Mouse (Mus musculus) embryonic facial prominence, embryonic 11.5 days (tissue): Measurements from ENCODE around the gene Foxp4. TPM values are rescaled to one million over a fixed set of nuclear protein-coding genes. Genes with fewer than 3 reads are reported as not detected.
A peak's percentile ranks its signal among the peaks of the same experiment; 100 is the strongest.

Experiments used
- ATAC-seq: fragments of 200-750 bp; cut with Nextera tagmentation; replicated peaks from 2 replicates; pipeline ENCODE4 v1.8.0; 2017; ENCODE audit warnings: low read depth; ENCODE audit not compliant: insufficient number of reproducible peaks, low FRiP score, low TSS enrichment
- DNase-seq: peaks from one replicate; pipeline ENCODE4 v3.0.0-alpha.2; 2015; ENCODE audit warnings: low spot score
- H3K27ac ChIP-seq: fragments of 300-500 bp; sonication (generic); replicated peaks from 2 replicates; pipeline ENCODE4 v1.5.1; 2014; ENCODE audit warnings: mild to moderate bottlenecking, low read depth, low read length, control low read depth
- H3K27me3 ChIP-seq: fragments of 300-500 bp; sonication (generic); 2 replicates; pipeline ENCODE4 v1.6.1; 2014; ENCODE audit warnings: mild to moderate bottlenecking, low read length, moderate library complexity, mixed read lengths; ENCODE audit not compliant: control insufficient read depth, insufficient read depth
- H3K36me3 ChIP-seq: fragments of 300-500 bp; sonication (generic); replicated peaks from 2 replicates; pipeline ENCODE4 v1.6.1; 2014; ENCODE audit warnings: low read depth, mild to moderate bottlenecking, low read length, moderate library complexity, mixed read lengths; ENCODE audit not compliant: control insufficient read depth, insufficient read depth
- H3K4me1 ChIP-seq: fragments of 300-500 bp; sonication (generic); 2 replicates; pipeline ENCODE4 v1.6.1; 2014; ENCODE audit warnings: low read length, mixed read lengths; ENCODE audit not compliant: control insufficient read depth, insufficient read depth
- H3K4me2 ChIP-seq: fragments of 300-500 bp; sonication (generic); 2 replicates; pipeline ENCODE4 v1.6.1; 2014; ENCODE audit warnings: low read depth, mild to moderate bottlenecking, control low read depth, low read length, moderate library complexity
- H3K4me3 ChIP-seq: fragments of 300-500 bp; sonication (generic); 2 replicates; pipeline ENCODE4 v1.5.1; 2014; ENCODE audit warnings: low read depth, low read length, control low read depth
- H3K9ac ChIP-seq: fragments of 300-500 bp; sonication (generic); replicated peaks from 2 replicates; pipeline ENCODE4 v1.6.1; 2014; ENCODE audit warnings: mild to moderate bottlenecking, control low read depth, low read length
- H3K9me3 ChIP-seq: fragments of 300-500 bp; sonication (generic); replicated peaks from 2 replicates; pipeline ENCODE4 v1.6.1; 2016; ENCODE audit warnings: mild to moderate bottlenecking, low read length, inconsistent platforms, mixed read lengths; ENCODE audit not compliant: control insufficient read depth
- WGBS: fragments of 180-500 bp; shearing (Covaris S2); extraction: QIAGEN DNeasy Blood & Tissue Kit; methylation state at CpG from one replicate; pipeline ENCODE4 v1.1.7; 2014; 5-methylcytosine and 5-hydroxymethylcytosine counted together
- polyA plus RNA-seq: library from polyadenylated mRNA; unstranded; fragments of >200 nt; fragmentation: Nextera tagmentation; extraction: Ambion mirVana; gene quantifications from 2 replicates; pipeline ENCODE4 v1.2.1, GENCODE M21; 2014

The Foxp4 gene
- polyA plus RNA-seq, 1 experiment from 2014 or later, result 29.0 TPM

DNA sequence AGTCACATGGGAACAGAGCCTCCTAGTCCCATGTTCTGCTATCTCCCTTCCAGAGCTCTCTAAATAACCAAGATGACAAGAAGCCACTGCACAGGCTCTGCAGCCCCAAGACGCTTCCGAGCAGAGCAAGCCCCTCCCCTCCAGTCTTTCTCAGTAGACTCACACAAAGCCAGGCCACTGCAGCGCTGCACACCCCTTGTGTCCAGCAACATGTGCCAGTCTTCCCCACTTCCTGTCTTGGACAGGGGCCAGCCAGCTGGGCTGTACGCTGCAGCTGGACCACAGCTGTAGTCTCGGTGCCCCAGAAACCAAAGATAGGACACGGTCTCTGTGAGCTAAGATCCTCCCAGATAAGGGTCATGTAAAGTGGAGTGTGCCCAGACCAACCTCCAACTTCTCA is 86.6 kb downstream of the Foxp4 start:
- H3K27ac ChIP-seq, result no peak overlapping the region
- no peak overlapping the region for H3K9ac ChIP-seq
- no peak for ATAC-seq
- H3K4me1 ChIP-seq, result peaks cover 3% of the 10 kb centered on the region; the same call in 1 of the 2 replicates
- H3K4me2 ChIP-seq, result no peak overlapping the region
- H3K4me3 ChIP-seq, result no peak overlapping the region
- H3K9me3 ChIP-seq, result no peaks in the 10 kb centered on the region
- WGBS, result 51% methylated on average over 6 of the region's 6 CpGs
- no peaks in the 10 kb centered on the region for H3K36me3 ChIP-seq
- H3K27me3 ChIP-seq, result peaks cover 3% of the 10 kb centered on the region
- no peak for DNase-seq

DNA sequence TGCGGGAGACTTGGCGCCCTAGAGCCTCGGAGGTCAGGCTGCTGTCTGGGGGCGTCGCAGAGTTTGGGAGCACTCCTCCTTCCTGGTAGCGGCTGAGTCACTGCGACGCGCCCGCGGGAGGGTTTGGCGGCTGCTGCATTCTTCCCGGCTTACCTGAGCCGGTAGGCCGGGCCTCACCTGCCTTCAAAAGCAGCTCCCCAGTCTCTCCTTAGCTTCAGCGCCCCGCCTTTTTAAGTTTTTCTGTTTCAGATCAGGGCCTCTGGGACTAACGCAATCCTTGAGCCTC is 90.0 kb downstream of the Foxp4 start, which contains the start of gene Mdfi:
Mdfi (minus strand) TSS at position 210 of the 286 bp plus-strand sequence.
- Histone ChIP-seq H3K9ac (peak within 1 kb of the TSS; percentile 53), H3K27me3 (peaks cover 3% of the 10 kb centered on the region), H3K36me3 (no peaks in the 10 kb centered on the region; the same call in 1 of the 2 replicates), H3K4me3 (peak within 1 kb of the TSS; percentile 94), H3K4me2 (peak within 1 kb of the TSS; percentile 85), H3K4me1 (peaks cover 9% of the 10 kb centered on the region), H3K9me3 (no peaks in the 10 kb centered on the region), H3K27ac (peak within 1 kb of the TSS; percentile 75)
- 3% methylated on average over 18 of the region's 18 CpGs for WGBS
- DNase-seq (peak; percentile 27), ATAC-seq (no peak)

DNA sequence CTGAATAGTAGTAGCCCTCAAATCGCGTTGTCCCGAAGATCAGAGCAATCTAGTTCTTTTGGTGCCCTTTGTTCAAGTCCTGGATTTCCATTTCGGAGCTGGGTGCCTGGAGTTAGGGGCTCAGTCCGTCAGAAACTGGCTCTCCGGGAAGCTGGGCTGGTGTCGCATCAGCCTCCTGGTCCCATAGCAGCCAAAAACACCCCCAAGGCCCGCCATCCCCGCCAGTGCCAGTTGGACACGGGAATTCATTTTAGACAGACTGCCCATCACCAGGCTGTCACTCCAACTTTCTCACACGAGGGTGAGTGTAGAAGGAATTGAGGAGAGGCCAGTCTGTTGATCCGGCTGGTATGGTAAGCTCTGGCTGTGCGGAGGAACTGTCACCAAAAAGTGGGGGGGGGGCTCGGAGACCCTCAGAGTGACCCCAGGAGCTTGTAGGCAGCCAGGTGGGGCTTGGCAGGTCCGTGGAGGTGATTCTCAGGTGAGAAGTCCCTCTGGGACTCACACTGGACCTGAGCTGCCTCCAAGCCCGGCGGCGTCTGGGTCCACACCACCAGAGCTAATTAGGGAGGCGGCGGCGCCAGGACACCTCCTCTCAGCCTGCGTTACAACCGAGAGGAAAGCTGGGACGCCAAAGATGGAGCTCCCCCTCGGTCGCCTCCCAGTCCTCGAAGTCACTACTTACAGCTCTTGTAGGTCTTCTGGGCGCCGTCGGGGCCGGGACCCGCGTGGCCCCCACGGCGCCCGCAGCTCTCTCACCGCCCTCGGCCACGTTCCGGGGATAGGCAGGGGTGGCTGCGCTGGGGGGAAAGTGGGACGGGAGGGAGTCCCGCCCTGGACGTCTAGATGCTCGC is 90.6 kb downstream of the Foxp4 start:
- WGBS, result 1% methylated on average over 42 of the region's 45 CpGs
- H3K4me2 ChIP-seq, result peak overlapping the region; percentile 85
- H3K9me3 ChIP-seq, result no peaks in the 10 kb centered on the region
- DNase-seq, result peak; percentile 35
- H3K4me3 ChIP-seq, result peak overlapping the region; percentile 94
- H3K36me3 ChIP-seq, result no peaks in the 10 kb centered on the region; the same call in 1 of the 2 replicates
- H3K4me1 ChIP-seq, result peaks cover 9% of the 10 kb centered on the region
- peak overlapping the region; percentile 87 for H3K9ac ChIP-seq
- H3K27ac ChIP-seq, result peak overlapping the region; percentile 75
- peaks cover 3% of the 10 kb centered on the region for H3K27me3 ChIP-seq
- no peak for ATAC-seq

DNA sequence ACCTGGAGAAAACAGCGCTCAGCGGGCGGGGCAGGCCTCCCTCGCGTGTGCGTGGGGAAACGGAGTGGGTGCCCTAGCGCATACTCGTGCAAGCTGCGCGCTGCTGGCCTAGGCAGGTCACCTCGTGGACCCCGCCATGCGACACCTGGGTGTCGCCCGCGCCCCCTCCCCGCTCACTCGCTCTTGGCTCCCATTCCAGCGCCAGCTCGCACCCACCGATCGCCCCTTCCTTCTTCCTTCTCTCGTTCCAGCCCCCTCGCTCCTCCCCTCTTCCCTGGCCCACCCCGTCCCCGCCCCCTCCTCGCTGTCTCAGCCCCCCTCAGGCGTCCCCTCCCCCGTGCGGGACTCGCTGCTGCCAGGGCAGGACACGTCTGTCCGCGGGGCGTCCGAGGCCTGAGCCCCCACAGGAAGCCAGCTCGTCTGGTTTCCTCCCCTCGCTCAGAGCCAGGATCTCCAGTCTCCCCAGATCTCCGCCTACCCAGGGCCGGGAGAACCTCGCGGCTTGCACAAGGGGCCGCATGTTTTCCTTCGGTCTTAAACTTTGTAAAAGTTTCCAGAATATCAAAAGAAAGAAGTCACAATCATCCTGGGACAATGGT is 91.3 kb downstream of the Foxp4 start:
- ATAC-seq, result peak; percentile 69
- Histone ChIP-seq H3K4me2 (peak overlapping the region; percentile 85), H3K4me1 (peaks cover 9% of the 10 kb centered on the region), H3K9ac (peak overlapping the region; percentile 87), H3K9me3 (no peaks in the 10 kb centered on the region), H3K36me3 (no peaks in the 10 kb centered on the region; the same call in 1 of the 2 replicates), H3K27me3 (peaks cover 3% of the 10 kb centered on the region), H3K27ac (peak overlapping the region; percentile 75), H3K4me3 (peak overlapping the region; percentile 94)
- DNase-seq, result peak; percentile 87
- WGBS, result under 1% methylated on average over 37 of the region's 45 CpGs

DNA sequence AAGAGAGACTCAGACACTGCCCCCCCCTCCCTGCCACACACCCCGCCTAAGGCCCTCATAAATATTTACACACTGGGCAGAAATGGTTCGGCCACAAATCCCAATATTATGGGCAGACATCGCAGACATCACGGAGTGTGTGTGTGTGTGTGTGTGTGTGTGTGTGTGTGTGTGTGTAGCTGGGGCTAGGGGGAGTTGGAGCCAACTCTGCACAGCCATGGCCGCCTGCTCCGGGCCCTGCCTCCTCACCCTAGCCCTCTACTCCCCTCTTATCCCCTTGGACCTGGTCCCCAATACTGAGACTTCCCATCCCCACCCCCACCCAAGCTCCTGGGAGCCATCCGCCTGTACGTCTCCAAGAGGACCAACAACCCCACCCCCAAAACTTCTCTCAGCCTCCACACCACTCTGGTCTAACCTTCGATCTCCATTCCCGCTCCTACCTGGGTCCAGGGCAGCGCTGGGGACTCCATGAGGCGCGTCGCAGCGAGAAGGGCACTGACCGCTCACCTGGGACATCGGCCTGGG is 91.9 kb downstream of the Foxp4 start:
- H3K9ac ChIP-seq, result peak overlapping the region; percentile 87
- no peaks in the 10 kb centered on the region; the same call in 1 of the 2 replicates for H3K36me3 ChIP-seq
- H3K27me3 ChIP-seq, result peaks cover 3% of the 10 kb centered on the region
- ATAC-seq, result peak; percentile 45
- H3K4me1 ChIP-seq, result peaks cover 9% of the 10 kb centered on the region
- H3K27ac ChIP-seq, result peak overlapping the region; percentile 75
- DNase-seq, result peak; percentile 49
- peak overlapping the region; percentile 85 for H3K4me2 ChIP-seq
- peak overlapping the region; percentile 94 for H3K4me3 ChIP-seq
- WGBS, result under 1% methylated on average over 17 of the region's 17 CpGs
- no peaks in the 10 kb centered on the region for H3K9me3 ChIP-seq

DNA sequence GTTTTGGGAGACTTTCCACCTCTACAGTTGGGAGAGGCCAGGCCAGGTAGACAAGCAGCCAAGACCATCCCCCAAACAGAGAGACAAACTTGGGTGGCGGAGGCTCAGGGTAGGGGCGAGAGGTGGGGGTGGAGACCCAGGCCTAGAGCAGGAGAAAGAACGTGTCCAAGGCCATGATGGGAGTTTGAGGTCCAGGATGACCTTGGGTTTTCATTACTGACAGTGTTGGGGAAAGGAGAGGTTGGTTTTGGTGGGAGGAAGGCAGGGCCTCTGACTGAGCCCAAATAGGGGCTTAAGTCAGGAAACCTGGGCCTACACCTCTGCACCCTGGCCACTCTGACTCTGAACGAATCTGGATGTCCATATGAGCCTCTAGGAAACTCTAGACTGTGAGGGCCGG is 92.7 kb downstream of the Foxp4 start:
- DNase-seq (no peak), ATAC-seq (0 out of 2 replicates have a peak, but pooled peaks have one; percentile 0)
- no peaks in the 10 kb centered on the region; the same call in 1 of the 2 replicates for H3K9me3 ChIP-seq
- H3K4me1 ChIP-seq, result peaks cover 9% of the 10 kb centered on the region
- H3K4me3 ChIP-seq, result peak overlapping the region; percentile 94
- peaks cover 4% of the 10 kb centered on the region; the same call in 1 of the 2 replicates for H3K36me3 ChIP-seq
- peak overlapping the region; percentile 75 for H3K27ac ChIP-seq
- H3K9ac ChIP-seq, result peak overlapping the region; percentile 87
- peaks cover 3% of the 10 kb centered on the region for H3K27me3 ChIP-seq
- 13% methylated on average over 5 of the region's 5 CpGs for WGBS
- peak overlapping the region; percentile 85 for H3K4me2 ChIP-seq

DNA sequence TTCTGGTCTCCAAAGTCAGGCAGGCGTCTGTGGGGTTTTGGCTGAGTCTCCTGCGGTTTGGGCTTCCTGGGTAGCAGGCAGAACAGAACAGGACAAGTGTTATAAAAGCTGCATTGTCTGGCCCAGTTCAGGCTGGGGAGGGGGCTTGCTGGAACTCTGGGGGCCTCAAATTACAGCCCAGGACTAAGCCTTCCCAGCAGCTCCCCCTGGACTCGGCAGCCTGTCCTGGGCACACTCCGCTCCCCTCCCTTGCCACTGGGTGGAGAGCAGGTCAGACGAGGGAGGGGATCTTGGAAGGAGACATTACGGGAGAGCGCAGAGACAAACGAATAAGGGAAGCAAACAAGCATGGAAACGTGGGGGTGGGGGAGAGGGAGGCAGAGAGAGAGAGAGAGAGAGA is 93.3 kb downstream of the Foxp4 start:
- ATAC-seq (peak; percentile 55), DNase-seq (peak; percentile 71)
- H3K4me2 ChIP-seq, result peak overlapping the region; percentile 85
- peak overlapping the region; percentile 94 for H3K4me3 ChIP-seq
- peaks cover 4% of the 10 kb centered on the region; the same call in 1 of the 2 replicates for H3K36me3 ChIP-seq
- H3K27ac ChIP-seq, result peak overlapping the region; percentile 75
- H3K9me3 ChIP-seq, result no peaks in the 10 kb centered on the region; the same call in 1 of the 2 replicates
- 2% methylated on average over 9 of the region's 9 CpGs for WGBS
- H3K27me3 ChIP-seq, result peaks cover 3% of the 10 kb centered on the region
- peak overlapping the region; percentile 87 for H3K9ac ChIP-seq
- peaks cover 9% of the 10 kb centered on the region for H3K4me1 ChIP-seq
